Mouse (Mus musculus): ENCODE measurements at regions not wholly inside any gene's neighbourhood (a gene's known extent, or its start where the extent isn't known, plus 50 kb on each side); places are given as distances from the start of the nearest gene placed in this dataset.

GRCm38 (mm10) chr1:71912441-71912840 lies 259.4 kb upstream of the Fn1 start:
- ATAC-seq: no peak
- Histone ChIP-seq H3K36me3 (ENCODE audit: control insufficient read depth, insufficient read depth) (no peaks in the 10 kb centered on the region), H3K4me1 (replicated peaks; ENCODE audit: control insufficient read depth, insufficient read depth, low read length) (no peaks in the 10 kb centered on the region; the same call in 1 of the 2 replicates)

GRCm38 (mm10) chr1:71910125-71910524 lies 257.1 kb upstream of the Fn1 start:
- Histone ChIP-seq H3K4me1 (replicated peaks; ENCODE audit: control insufficient read depth, insufficient read depth, low read length) (no peaks in the 10 kb centered on the region; the same call in 1 of the 2 replicates), H3K4me3 (replicated peaks; ENCODE audit: low read length) (no peak overlapping the region), H3K27ac (ENCODE audit: low read length) (no peak overlapping the region), H3K9me3 (ENCODE audit: control insufficient read depth, low read length) (no peaks in the 10 kb centered on the region), H3K9ac (replicated peaks; ENCODE audit: low read depth, low read length) (no peak overlapping the region), H3K27me3 (replicated peaks; ENCODE audit: control insufficient read depth, insufficient read depth, low read length) (no peaks in the 10 kb centered on the region), H3K4me2 (ENCODE audit: low read length) (no peak overlapping the region), H3K36me3 (ENCODE audit: control insufficient read depth, insufficient read depth) (no peaks in the 10 kb centered on the region)
- ATAC-seq: no peak; the same call in 1 of the 2 replicates
- WGBS: 70% methylated on average over 1 of the region's 1 CpGs

More at GRCm38 (mm10) chr1:71912441-71912840, 259.4 kb upstream of the Fn1 start:
- WGBS: 26% methylated on average over 3 of the region's 3 CpGs
- Histone ChIP-seq H3K27me3 (replicated peaks; ENCODE audit: control insufficient read depth, insufficient read depth, low read length) (no peaks in the 10 kb centered on the region), H3K4me2 (ENCODE audit: low read length) (no peak overlapping the region), H3K27ac (ENCODE audit: low read length) (no peak overlapping the region), H3K4me3 (replicated peaks; ENCODE audit: low read length) (no peak overlapping the region), H3K9me3 (ENCODE audit: control insufficient read depth, low read length) (no peaks in the 10 kb centered on the region), H3K9ac (replicated peaks; ENCODE audit: low read depth, low read length) (no peak overlapping the region)

GRCm38 (mm10) chr1:71909508-71910124 lies 256.6 kb upstream of the Fn1 start:
- 62% methylated on average over 11 of the region's 11 CpGs for WGBS
- no peaks in the 10 kb centered on the region for H3K9me3 ChIP-seq (ENCODE audit: control insufficient read depth, low read length)

GRCm38 (mm10) chr1:71904376-71904948 lies 251.5 kb upstream of the Fn1 start:
- Histone ChIP-seq H3K27me3 (replicated peaks; ENCODE audit: control insufficient read depth, insufficient read depth, low read length) (no peaks in the 10 kb centered on the region), H3K9ac (replicated peaks; ENCODE audit: low read depth, low read length) (no peak overlapping the region), H3K36me3 (ENCODE audit: control insufficient read depth, insufficient read depth) (no peaks in the 10 kb centered on the region), H3K27ac (ENCODE audit: low read length) (no peak overlapping the region), H3K4me3 (replicated peaks; ENCODE audit: low read length) (no peak overlapping the region), H3K4me2 (ENCODE audit: low read length) (no peak overlapping the region), H3K9me3 (ENCODE audit: control insufficient read depth, low read length) (no peaks in the 10 kb centered on the region), H3K4me1 (replicated peaks; ENCODE audit: control insufficient read depth, insufficient read depth, low read length) (no peaks in the 10 kb centered on the region; the same call in 1 of the 2 replicates)
- ATAC-seq: no peak
- 80% methylated on average over 4 of the region's 4 CpGs for WGBS

More at GRCm38 (mm10) chr1:71909508-71910124, 256.6 kb upstream of the Fn1 start:
- H3K27ac ChIP-seq (ENCODE audit: low read length): no peak overlapping the region
- H3K36me3 ChIP-seq (ENCODE audit: control insufficient read depth, insufficient read depth): no peaks in the 10 kb centered on the region
- H3K27me3 ChIP-seq (replicated peaks; ENCODE audit: control insufficient read depth, insufficient read depth, low read length): no peaks in the 10 kb centered on the region
- H3K4me2 ChIP-seq (ENCODE audit: low read length): no peak overlapping the region
- ATAC-seq: peak; percentile 78
- no peak overlapping the region for H3K9ac ChIP-seq (replicated peaks; ENCODE audit: low read depth, low read length)
- no peak overlapping the region for H3K4me3 ChIP-seq (replicated peaks; ENCODE audit: low read length)
- H3K4me1 ChIP-seq (replicated peaks; ENCODE audit: control insufficient read depth, insufficient read depth, low read length): no peaks in the 10 kb centered on the region; the same call in 1 of the 2 replicates

GRCm38 (mm10) chr1:71900106-71901074 lies 247.4 kb upstream of the Fn1 start:
- ATAC-seq: no peak
- H3K4me3 ChIP-seq (replicated peaks; ENCODE audit: low read length): no peak overlapping the region
- peaks cover 12% of the 10 kb centered on the region for H3K4me1 ChIP-seq (replicated peaks; ENCODE audit: control insufficient read depth, insufficient read depth, low read length)
- H3K27ac ChIP-seq (ENCODE audit: low read length): no peak overlapping the region
- H3K9ac ChIP-seq (replicated peaks; ENCODE audit: low read depth, low read length): no peak overlapping the region
- H3K9me3 ChIP-seq (ENCODE audit: control insufficient read depth, low read length): no peaks in the 10 kb centered on the region
- 82% methylated on average over 8 of the region's 9 CpGs for WGBS
- no peak overlapping the region for H3K4me2 ChIP-seq (ENCODE audit: low read length)
- no peaks in the 10 kb centered on the region for H3K27me3 ChIP-seq (replicated peaks; ENCODE audit: control insufficient read depth, insufficient read depth, low read length)
- H3K36me3 ChIP-seq (ENCODE audit: control insufficient read depth, insufficient read depth): no peaks in the 10 kb centered on the region

GRCm38 (mm10) chr1:71899128-71899527 lies 246.1 kb upstream of the Fn1 start:
- H3K4me2 ChIP-seq (ENCODE audit: low read length): no peak overlapping the region
- H3K9ac ChIP-seq (replicated peaks; ENCODE audit: low read depth, low read length): no peak overlapping the region
- peaks cover 12% of the 10 kb centered on the region for H3K4me1 ChIP-seq (replicated peaks; ENCODE audit: control insufficient read depth, insufficient read depth, low read length)
- no peak for ATAC-seq
- 60% methylated on average over 8 of the region's 8 CpGs for WGBS
- no peak overlapping the region for H3K27ac ChIP-seq (ENCODE audit: low read length)
- no peaks in the 10 kb centered on the region for H3K36me3 ChIP-seq (ENCODE audit: control insufficient read depth, insufficient read depth)
- H3K9me3 ChIP-seq (ENCODE audit: control insufficient read depth, low read length): no peaks in the 10 kb centered on the region
- H3K4me3 ChIP-seq (replicated peaks; ENCODE audit: low read length): no peak overlapping the region
- no peaks in the 10 kb centered on the region for H3K27me3 ChIP-seq (replicated peaks; ENCODE audit: control insufficient read depth, insufficient read depth, low read length)

- H3K4me2 ChIP-seq (ENCODE audit: low read length): peak overlapping the region; percentile 32
- no peaks in the 10 kb centered on the region for H3K27me3 ChIP-seq (replicated peaks; ENCODE audit: control insufficient read depth, insufficient read depth, low read length)
- H3K4me1 ChIP-seq (replicated peaks; ENCODE audit: control insufficient read depth, insufficient read depth, low read length): peaks cover 12% of the 10 kb centered on the region
- H3K9ac ChIP-seq (replicated peaks; ENCODE audit: low read depth, low read length): no peak overlapping the region
- no peaks in the 10 kb centered on the region for H3K36me3 ChIP-seq (ENCODE audit: control insufficient read depth, insufficient read depth)
- peak overlapping the region; percentile 60; the same call in 1 of the 2 replicates for H3K27ac ChIP-seq (ENCODE audit: low read length)
- no peaks in the 10 kb centered on the region for H3K9me3 ChIP-seq (ENCODE audit: control insufficient read depth, low read length)
- no peak overlapping the region for H3K4me3 ChIP-seq (replicated peaks; ENCODE audit: low read length)
- peak; percentile 78 for ATAC-seq
- WGBS: 48% methylated on average over 6 of the region's 6 CpGs
Observed at GRCm38 (mm10) chr1:71898198-71898597, 245.2 kb upstream of the Fn1 start.

- Histone ChIP-seq H3K27me3 (replicated peaks; ENCODE audit: control insufficient read depth, insufficient read depth, low read length) (no peaks in the 10 kb centered on the region), H3K4me2 (ENCODE audit: low read length) (peak overlapping the region; percentile 32; the same call in 1 of the 2 replicates), H3K4me1 (replicated peaks; ENCODE audit: control insufficient read depth, insufficient read depth, low read length) (peaks cover 12% of the 10 kb centered on the region), H3K4me3 (replicated peaks; ENCODE audit: low read length) (no peak overlapping the region), H3K9ac (replicated peaks; ENCODE audit: low read depth, low read length) (no peak overlapping the region), H3K27ac (ENCODE audit: low read length) (no peak overlapping the region), H3K9me3 (ENCODE audit: control insufficient read depth, low read length) (no peaks in the 10 kb centered on the region), H3K36me3 (ENCODE audit: control insufficient read depth, insufficient read depth) (no peaks in the 10 kb centered on the region)
- WGBS: 58% methylated on average over 8 of the region's 8 CpGs
- ATAC-seq: peak; percentile 74
Observed at GRCm38 (mm10) chr1:71897464-71898051, 244.6 kb upstream of the Fn1 start.

Data from forebrain, embryonic 16.5 days (tissue).